Mouse (Mus musculus) ES-Bruce4 (cell line): ENCODE results near the gene Gns.

Experiments
- CTCF ChIP-seq: IDR thresholded peaks from one replicate; pipeline ENCODE4 v1.8.1; 2011; ENCODE audit warnings: low read depth, low read length
- EP300 ChIP-seq: IDR thresholded peaks from 2 replicates; pipeline ENCODE4 v1.6.1; 2011; ENCODE audit warnings: low read depth, low read length; ENCODE audit not compliant: insufficient read depth
- POLR2A ChIP-seq: IDR thresholded peaks from one replicate; pipeline ENCODE4 v1.8.1; 2011; ENCODE audit warnings: low read length; ENCODE audit not compliant: insufficient read depth

- no peak for TF ChIP-seq POLR2A
- no peak for TF ChIP-seq CTCF
- no peak for TF ChIP-seq EP300
Measured at GRCm38 (mm10) chr10:121445808-121446207, 80.9 kb downstream of the Gns start.
